Mouse (Mus musculus): Measurements from ENCODE around the gene Olfr455. TPM values are rescaled to one million over a fixed set of nuclear protein-coding genes. Genes with fewer than 3 reads are reported as not detected.
A peak's percentile ranks its signal among the peaks of the same experiment; 100 is the strongest.

Olfr455 gene
- not detected for total RNA-seq (2021)
- long read RNA-seq, experiment 1, result 0 reads
- long read RNA-seq, experiment 2, result 0 reads

DNA sequence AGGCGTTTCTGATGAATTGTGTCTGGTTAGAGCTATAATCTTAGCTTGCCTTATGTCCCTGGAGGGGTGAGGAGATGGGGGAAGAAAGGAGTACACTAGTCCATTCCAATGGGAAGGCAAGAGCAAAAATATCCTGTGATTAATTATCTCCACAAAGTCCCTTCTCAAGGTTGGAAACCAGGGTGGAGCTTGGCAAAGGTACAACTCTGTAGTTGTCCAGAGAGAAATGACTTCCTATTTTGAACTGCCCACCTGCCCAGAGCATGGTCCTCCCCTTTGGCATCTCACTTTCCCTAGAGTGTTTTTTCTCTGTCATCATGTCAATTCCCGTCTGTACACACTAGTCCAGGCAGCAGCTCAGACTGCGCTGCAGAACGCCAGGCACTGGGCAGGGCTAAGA is at the start of gene Olfr455:
Gene Olfr455, minus strand, starts transcription at position 127 of the 400 bp plus-strand sequence.
- DNase-seq (ENCODE audit: low spot score in 2 of 2), result no peak

DNA sequence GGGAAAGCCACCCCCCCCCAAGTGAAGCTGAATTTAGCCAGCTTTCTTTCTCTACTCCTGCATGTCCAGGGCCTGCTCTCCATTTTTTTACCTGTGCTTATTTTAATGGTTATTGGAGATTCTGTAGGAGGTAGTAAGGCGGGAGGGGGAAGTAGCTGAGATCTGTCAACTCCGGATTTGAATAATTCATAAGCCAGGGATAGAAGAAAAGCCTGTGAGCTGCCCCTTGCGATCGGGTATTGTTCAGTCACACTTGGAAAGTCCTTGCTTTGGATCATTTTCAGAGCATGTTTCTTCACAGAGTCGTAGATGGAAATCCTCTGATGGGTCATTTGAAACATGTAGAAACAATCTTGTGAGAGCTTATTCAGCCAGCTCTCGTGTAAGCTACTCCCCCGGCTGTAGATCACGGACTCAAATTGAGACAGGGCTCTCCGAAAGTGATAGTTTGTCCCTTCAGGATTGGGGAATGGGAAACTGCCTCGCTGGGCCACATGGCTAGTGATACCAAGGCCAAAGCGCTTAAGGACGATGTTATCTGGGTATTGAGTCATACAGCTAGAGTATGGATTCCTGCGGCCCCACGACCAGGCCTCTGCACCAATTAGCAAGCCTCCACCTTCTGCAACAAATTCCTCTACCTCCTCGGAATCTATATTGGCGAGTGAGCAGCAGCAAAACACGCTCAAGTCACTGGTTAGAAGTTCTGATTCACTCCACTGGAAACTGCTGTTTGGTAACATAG is 45.9 kb upstream of the Olfr455 start:
- DNase-seq (ENCODE audit: low spot score in 2 of 2), result no peak

DNA sequence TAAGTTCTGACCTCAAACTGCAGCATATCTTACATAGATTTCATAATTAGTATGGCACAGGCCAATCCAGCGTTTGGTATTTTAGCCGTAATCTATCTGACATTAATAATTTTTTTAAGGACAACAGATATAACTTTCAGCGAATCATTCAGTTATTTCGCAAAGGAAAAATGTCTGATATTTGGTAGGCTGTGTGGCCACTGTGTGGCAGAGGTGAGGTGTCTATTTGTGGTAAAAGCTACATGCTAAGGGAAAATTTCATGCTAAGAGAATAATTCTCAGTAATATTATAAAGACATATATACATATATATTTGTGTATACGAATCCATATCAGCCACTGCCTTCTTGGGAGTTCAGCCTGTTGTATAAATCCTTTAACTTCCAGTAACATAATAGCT is 39.2 kb upstream of the Olfr455 start:
- DNase-seq (ENCODE audit: low spot score in 2 of 2), result no peak

DNA sequence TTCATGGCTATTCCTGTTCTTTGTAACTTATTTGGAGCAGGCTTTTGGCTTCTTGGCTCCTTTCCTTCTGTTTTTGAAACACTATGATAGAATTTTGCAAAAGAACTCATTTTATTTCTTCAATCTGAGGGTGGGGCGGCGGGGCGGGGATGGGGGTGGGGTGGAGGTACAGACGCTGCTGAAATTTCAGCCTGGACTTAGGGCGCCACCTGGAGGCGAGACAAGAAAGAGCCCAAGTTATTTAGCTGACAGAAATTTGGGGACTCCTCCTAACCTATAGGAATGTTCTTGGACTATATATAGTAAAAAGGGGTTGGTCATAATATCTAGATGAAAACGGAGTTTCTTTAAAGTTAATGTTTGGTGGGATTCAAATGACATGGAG is 36.1 kb upstream of the Olfr455 start:
- DNase-seq (ENCODE audit: low spot score in 2 of 2), result peak; percentile 65 to 80

DNA sequence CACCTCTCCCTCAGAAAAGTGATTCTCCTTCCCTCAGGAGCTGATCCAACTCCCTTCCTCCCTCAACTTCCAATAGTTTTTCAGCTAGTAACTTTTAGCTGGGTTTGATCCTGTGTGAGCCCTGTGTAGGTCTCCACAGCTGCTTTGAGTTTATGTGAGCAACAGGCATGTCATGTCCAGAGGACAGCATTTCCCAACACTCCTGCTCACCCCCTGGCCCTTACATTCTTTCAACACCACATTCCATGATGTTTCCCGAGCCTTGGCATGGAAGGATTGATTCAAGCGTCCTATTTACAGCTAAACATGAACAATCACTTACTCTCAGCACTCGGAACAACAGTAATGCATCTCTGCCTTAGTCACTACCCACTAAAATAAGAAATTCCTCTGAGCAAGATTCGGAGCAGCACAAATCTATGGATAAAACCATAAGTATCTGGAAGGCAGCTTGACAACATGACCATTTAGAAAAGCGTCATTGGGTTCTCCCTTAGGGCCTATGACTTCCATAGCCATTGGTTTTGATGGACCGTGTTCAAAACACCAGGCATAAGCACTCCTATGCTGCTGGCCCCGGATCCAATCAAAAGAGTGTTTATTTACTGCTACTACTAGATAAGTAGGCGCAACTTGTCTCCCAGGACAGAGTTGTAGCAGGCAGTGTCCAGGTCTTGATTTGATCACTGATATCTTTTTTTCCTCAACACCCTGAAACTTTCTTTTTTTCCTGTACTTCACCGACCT is 35.5 kb upstream of the Olfr455 start:
- no peak for DNase-seq (ENCODE audit: low spot score in 2 of 2)

DNA sequence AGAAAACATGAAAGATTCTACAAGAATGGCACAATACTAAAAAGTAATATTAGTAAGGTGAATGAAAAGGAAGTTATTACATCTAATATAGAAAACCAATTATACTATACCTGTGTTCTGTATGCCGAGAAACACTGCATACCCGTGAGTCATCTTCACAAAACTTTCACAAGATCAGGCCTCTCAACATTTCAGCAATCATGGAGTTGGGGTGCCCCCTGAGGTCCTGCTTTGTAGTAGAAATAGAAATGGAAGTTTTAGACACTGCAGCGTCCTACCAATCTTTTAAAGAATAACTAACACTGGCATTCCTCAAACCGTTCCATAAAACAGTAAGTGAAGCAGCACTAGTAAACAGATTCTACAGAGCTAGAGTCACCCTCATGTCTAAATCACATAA is 31.3 kb upstream of the Olfr455 start:
- no peak for DNase-seq (ENCODE audit: low spot score in 2 of 2)

DNA sequence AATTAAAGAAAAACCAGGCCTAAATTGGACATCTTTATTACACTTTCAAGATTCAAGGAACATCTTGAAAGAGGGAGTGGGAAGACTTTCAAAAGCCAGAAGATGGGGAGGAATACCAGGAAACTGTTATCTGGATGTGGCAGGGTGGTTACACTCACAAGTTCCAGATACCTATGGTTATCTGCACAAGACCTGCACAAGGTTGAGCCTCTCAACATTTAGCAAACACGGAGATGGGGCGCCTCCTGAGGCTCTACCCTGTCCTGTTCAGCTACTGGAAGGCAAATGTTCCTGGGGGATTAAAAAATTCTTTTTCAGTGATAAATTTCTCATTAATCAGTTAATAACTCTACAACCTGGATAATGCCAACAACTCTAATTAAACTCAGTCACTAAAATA is 30.0 kb upstream of the Olfr455 start:
- no peak for DNase-seq (ENCODE audit: low spot score in 2 of 2)

DNA sequence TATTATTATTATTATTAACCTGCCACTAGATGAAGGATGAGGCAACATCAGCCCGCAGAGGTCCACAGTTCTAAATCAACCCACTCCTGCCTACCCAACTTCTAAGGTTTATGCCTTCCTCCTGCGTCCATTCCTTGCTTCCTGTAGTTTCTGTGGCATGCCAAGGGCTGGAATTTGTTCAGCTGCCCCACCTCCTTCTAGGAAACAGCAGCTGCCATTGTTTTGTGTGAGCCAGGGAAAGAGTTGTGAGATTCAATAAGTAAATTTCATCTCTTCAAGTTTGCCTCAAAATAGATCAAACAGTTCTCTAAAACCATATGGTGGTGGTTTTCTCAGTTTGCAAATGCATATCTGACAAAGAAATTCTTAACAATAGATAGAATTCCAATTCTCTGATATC is 20.8 kb upstream of the Olfr455 start:
- no peak for DNase-seq (ENCODE audit: low spot score in 2 of 2)

DNA sequence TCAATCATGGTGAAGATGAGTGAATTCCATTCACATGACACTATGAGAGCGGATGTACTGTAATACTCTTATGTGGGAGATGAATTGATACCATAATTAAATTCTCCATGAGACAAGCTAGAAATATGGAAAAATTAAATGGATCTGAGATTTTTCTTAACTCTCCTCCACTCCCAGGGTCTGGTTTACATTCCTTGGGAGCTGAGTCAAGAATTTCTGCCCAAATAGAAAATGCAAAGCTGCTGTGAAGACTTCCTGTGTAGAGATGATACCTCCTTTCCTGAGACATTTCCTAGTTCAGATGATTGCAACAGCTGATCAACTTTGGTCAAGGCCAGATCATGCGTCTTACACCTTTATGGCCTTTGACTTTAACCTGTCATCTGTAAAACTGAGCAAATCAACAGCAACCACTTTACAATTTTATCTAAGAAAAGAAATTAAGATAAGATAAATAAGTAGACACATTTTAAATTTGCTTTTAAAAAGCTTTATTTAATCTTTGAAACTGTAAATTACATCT is 18.8 kb upstream of the Olfr455 start:
- no peak for DNase-seq (ENCODE audit: low spot score in 2 of 2)

DNA sequence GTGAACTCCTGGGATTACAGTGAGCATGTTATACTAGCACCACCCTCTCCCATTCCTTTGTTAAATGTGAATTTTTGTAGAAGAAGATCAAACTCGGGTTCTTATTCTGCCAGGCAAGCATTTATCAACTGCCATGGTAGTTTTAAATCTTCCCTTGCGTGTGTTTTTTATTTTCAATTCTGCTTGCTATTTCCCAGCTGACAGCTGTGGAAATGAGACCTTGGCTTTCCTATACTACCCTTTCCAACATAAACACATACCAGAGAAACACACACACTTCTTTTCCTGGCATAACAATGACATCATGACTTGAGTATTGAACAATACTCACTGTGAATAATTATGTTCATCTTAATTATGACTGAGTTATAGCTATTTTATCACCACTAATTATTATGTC is 14.9 kb upstream of the Olfr455 start:
- DNase-seq (ENCODE audit: low spot score in 2 of 2), result no peak

DNA sequence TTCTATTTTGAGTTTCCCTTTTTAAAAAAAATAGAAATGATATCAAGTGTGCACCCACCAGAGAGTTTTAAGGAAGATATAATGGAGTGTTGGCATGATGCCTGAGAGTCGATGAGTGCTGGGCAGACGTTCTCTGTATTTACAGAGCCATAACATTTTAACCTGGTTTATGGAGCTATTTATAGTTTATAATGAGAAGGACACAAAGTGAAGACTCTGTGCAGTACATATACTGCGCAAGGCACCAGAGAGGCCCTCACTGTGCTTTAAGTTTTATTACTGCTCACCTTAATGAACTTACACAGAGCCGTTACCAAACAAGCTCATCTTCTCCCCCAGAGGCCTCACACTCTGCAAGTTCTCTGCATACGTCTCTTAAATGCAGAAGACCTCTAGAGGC is 13.5 kb upstream of the Olfr455 start:
- DNase-seq (ENCODE audit: low spot score in 2 of 2), result no peak

DNA sequence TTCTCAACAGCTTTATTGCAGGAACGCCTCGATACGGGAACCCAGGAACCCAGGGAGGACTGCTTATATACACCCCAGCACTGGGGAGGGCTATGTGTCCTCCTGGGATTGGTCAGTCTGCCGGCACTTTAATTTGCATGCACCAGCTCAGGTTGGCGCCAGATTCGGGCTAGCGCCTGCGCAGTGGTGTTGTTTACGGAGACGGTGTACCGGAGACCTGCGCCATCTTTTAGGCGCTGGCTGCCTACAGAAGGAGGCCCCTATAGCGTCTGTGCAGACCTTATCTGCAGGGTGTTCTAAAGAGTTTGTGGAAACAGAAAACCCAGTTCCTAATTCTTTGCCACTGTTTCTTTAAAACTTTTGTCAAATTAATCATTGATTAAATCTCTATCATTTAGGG is 11.3 kb upstream of the Olfr455 start:
- DNase-seq (ENCODE audit: low spot score in 2 of 2), result no peak

DNA sequence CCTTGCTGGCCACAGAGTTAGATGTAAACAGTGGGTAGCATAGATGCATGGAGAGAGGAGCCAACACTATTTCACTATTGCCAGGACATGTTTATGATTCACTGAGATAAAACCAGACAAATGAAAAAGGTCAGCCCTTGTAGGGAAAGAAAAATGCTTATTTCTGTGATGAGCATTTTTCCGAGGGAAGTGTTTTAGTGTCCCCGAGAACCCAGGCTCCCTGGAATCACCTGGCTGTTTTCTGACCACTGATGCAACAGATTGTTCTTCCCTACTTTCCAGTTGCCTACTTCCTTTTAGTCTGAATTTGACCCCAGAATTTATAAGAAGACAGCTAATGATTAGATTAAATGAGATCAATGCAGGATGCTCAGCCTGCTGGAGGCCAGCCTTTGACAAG is 1.2 kb downstream of the Olfr455 start:
- DNase-seq (ENCODE audit: low spot score in 2 of 2), result no peak

DNA sequence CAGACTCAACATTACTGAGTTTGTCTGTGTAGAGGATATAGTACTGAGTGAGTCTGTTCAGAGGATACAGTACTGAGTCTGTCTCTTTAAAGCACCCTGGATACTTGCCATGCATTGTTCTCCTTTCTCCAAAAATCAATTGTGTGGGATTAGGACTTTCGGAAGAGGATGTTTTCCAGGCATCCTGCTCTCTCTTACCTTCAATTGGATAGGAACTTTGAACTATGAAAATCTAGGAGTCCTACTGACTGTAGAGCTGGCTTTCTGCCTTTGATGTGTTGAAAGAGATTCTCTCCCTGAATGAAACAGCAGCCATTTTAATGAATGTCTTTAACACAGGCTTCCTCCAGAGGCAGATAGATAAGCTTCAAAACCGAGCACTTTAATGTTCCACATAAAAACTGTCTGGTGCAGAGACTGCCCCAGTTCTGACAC is 1.9 kb downstream of the Olfr455 start:
- no peak for DNase-seq (ENCODE audit: low spot score in 2 of 2)

DNA sequence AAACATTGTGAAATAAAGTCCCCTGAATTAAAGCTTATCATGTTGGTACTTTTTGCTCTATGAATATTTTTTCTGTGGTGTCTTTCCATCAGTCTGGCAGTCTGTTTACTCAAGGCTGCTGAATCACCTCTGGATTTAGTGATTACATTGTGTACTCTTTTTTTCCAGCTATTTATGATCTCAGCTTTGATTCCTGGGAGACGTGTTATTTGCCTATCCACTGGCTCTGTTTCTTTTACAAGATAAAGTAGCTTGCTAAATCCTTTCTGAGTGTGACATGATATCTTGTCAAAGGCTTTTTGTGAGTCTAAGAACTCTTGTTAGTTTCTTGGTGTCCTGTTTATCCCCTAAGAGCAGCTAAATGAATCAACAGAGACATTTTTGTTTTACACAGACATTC is 2.5 kb downstream of the Olfr455 start:
- DNase-seq (ENCODE audit: low spot score in 2 of 2), result no peak

DNA sequence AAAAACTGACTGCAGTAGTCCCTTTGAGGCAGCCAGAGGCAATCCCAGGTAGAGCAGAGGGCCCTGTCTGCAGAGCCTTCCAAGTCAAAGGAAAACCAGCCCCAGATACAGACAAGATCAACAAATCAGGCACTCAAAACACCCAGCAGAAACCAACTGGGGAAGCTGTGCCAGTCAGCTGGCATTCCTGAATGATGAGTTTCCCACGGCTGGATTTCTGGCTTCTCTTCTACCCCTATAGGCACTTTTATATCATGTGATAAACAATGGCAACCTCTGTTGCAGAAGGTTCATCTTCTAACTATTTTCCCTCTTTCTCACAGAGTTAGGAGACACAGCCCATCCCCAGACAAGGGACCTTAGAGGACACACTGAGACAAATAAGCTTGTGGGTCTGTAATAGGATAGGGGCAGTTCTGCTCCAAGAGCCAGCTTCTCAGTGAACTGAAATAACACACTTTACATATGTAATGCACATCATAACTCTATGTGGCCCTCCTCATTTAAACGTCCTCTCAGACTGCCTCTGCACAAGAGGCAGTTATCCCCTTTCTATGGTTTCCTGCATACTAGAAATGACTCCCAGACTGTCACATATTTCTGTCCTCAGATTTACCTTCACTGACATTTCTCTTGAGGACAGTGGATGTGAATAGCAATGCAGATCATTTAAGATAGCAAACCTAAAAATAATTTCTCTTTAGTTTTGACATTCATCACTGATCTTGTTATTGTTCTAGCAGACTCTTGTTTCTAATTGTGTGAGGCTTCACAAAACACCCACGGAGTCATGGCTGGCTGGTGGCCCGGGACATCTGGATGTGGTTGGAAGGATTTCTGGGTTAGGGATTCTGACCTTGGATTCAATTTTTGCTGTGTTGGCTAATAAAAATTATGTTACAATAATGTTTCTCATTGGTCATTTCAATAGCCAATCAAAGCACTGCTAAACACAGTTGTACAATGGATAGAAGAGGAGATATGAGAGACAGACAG is 5.1 kb downstream of the Olfr455 start:
- DNase-seq (ENCODE audit: low spot score in 2 of 2), result no peak

DNA sequence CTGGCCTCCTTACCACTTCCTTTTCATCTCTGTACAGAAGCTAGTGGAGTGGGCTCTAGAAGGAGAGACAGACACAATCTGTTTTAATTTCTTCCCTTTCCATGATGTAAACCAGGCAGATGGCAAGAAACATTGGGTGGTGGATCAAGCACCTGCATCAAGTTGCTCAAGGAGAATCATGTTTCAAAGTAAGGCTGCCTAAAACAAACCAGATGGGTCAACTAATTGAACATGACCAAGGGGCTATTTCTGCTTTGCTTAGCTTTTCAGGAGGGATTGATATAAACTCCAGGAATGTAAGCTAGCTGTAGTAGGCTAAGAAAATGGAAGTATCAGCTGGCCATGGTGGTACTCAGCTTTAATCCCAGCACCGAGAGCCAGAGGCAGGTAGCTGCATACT is 6.7 kb downstream of the Olfr455 start:
- no peak for DNase-seq (ENCODE audit: low spot score in 2 of 2)

DNA sequence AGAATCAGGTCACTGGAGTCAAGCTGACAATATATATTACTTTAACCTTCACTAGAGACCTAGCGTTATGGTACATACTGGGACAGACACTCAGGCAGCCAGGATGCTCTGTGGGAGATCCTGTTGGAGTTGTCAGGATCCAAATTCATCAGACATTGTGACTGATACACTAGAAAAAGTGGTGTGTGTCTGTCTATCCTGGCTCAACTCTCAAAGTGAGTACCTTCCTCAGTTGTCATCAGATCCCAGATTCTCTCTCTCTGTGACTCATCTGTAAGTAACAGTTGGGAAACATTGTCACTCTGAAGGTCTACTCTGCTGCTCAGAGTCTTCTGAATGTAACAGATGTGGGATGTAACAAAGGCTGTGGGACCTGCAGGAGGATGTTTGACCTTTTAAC is 7.7 kb downstream of the Olfr455 start:
- no peak for DNase-seq (ENCODE audit: low spot score in 2 of 2)

DNA sequence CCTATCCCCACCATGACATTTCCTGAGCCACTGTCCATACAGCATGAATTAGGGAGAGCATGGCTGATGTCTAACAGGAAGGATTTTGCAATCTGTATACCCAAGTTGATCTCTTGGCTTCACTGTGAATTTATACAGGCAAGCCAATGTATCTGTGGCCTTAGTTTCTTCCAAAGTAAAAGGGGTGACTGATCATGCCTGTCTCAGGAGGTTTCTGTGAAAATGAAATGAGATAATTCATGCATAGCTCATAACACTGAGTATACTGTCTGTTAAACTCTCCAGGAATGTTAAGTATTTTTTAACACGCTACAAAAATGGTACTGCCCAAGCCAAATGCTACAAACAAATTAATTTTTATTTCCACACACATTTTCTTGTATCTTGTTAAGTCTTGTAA is 33.9 kb downstream of the Olfr455 start:
- no peak for DNase-seq (ENCODE audit: low spot score in 2 of 2)

DNA sequence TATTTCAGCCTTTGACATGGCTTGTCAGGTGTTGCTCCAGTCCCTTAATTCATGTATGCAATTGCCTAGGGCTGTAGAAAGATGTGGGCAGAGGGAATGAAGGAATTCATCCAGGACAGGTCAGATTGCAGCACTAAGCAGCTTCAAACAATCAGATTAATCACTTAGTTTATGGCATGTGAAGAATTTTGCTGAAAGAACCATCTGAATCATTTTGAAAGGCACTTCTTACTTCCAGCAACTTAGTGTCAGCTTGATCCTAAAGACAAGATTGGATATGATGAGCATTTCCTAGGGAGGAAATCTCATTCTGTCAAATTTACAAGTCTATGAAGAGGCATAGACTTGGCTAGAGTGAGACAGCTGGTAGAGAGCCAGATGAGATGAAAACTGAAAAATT is 38.1 kb downstream of the Olfr455 start:
- no peak for DNase-seq (ENCODE audit: low spot score in 2 of 2)

DNA sequence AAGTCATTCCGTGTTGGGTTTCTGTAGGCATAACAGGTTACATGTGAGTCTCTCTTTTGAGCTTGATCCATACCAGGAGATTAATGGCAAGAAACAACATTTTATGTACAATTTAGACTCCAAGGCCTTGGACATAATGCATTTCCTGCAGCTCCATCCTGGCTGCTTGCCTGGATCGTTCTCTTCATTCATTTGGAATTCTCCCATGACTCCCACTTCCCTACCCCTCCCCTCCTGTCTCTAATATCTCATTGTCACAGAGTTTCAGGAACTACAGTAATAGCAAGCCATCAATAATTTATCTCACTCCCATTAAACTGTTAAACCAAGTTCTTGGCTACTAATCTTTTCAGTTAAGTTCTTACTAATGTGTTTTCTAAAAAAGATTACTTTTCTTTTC is 43.9 kb downstream of the Olfr455 start:
- DNase-seq (ENCODE audit: low spot score in 2 of 2), result no peak
